Mouse (Mus musculus) adrenal gland, postnatal 36 days (tissue): Measurements from ENCODE around the gene Stpg3. TPM values are rescaled to one million over a fixed set of nuclear protein-coding genes. Genes with fewer than 3 reads are reported as not detected.
"Not testable (repeated sequence)": the region's sequence is repeated elsewhere in the genome, so short reads cannot be mapped to it uniquely, and the experiment has no call there.

Experiments used
- DNase-seq, 2 experiments: peaks; one replicate each; pipeline ENCODE4 v3.0.0; 2021; ENCODE audit warnings: mixed read lengths in 1 of 2
- long read RNA-seq, 2 experiments: library from polyadenylated mRNA; stranded (forward); transcript quantifications; one replicate each; pipeline ENCODE4 v2.0.0; 2021; ENCODE audit warnings: borderline sequencing depth in 2 of 2
- total RNA-seq, 2 experiments: library from RNA; stranded (reverse); gene quantifications; 2 replicates each; pipeline ENCODE4 v1.2.3; 2021

The Stpg3 gene
- total RNA-seq = not detected
- long read RNA-seq, experiment 1 = 0 reads
- long read RNA-seq, experiment 2 = 0 reads

- DNase-seq = no peak
These were observed at the start of gene Stpg3 for GRCm38 (mm10) chr2:25214444-25214843. TSS of gene Stpg3 (minus strand) at chr2:25214637.

DNA sequence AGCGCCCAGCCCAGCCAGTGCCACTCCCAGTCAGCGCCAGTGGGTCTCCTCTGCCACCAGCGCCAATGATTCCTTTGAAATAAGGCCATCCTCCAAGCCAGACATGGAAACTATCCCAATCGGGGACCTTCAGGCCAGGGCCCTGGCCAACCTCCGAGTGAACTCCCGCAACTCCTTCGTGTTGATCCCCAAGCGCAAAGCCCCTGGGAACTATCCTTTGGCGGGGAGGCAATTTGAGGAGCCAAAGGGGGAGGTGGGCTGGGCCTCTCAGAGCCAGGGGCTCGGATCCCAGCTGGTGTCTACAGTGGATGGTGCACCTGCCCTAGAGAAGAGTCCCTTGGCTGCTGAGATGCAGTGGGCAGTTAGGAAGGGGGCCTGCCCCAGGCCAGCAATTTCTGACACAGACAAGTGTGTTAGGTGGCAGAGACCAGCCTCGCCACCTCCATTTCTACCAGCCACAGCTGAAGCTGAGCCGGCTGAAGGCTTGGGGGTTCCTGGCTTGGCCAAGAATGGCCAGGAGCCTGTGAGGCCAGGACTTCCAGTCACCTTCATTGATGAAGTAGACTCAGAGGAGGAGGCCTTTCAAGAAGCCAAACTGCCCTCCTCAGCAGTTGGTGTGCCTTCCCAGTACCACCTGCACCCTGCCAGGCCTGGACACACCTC lies 49.3 kb upstream of the Stpg3 start:
- no peak for DNase-seq

GRCm38 (mm10) chr2:25262795-25263622 lies 48.6 kb upstream of the Stpg3 start:
- DNase-seq = peak; percentile 51

GRCm38 (mm10) chr2:25262291-25262767 lies 47.9 kb upstream of the Stpg3 start, which contains the start of gene Tprn:
TSS of gene Tprn (plus strand) at chr2:25262618.
- DNase-seq = peak; percentile 98

DNA sequence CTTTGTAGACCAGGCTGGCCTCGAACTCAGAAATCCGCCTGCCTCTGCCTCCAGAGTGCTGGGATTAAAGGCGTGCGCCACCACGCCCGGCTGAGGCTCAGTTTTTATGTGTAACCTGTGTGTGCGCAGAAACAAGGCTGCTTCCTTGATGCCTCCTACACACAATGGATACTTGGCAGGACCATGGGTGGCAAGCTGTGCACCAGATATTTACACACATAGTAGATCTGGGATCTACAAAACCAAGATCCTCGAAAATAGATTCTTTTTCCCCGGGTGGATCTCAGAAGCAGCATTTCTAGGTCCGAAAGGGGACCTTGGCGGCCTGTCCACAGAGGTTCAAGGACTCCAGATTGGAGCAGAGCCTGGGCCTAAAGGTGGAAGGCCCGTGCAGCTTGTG lies 47.4 kb upstream of the Stpg3 start:
- no peak for DNase-seq

DNA sequence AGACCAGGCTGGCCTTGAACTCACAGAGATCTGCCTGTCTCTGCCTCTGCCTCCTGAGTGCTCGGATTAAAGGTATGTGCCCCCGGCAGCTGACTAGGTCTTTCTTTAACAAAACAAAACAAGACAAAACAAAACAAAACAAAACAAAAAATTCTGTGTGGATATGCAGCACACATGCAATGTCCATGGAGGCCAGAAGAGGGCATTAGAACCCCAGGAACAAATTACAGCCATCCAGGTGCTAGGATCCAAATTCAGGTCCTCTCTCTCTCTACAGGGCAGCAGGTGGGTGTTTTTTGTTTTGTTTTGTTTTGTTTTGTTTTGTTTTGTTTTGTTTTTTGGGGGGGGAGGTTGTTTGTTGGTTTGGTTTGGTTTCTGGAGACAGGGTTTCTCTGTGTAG lies 44.5 kb upstream of the Stpg3 start:
- no peak for DNase-seq

GRCm38 (mm10) chr2:25257250-25257649 lies 42.8 kb upstream of the Stpg3 start:
- not testable (repeated sequence) for DNase-seq

- peak; percentile 36 to 56 for DNase-seq
These were observed 42.1 kb upstream of the Stpg3 start for GRCm38 (mm10) chr2:25256443-25257109.

DNA sequence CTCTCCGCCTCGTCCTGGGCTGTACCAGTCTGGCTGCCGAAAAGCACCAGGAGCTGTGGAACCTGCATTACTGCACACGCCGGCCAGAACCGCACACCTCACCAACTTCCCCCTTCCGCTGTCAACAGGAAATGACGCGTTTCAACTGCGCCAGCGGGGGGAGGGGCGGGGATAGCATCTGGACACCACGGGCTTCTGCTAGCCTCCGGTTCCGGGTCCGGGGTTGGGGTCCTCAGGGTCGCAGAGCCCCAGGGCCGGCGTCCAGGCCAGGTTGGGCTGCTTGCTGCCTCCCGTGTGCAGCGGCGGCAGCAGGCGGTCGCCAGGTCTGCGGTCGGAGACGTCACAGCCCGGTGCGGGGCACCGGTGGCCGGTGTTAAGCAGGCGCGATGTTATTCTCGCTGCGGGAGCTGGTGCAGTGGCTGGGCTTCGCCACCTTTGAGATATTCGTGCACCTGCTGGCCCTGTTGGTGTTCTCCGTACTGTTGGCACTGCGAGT lies 40.9 kb upstream of the Stpg3 start, which contains the start of gene Tmem203:
TSS of gene Tmem203 (plus strand) at position 156 of the 496 bp plus-strand sequence.
- peak; percentile 92 to 93 for DNase-seq

DNA sequence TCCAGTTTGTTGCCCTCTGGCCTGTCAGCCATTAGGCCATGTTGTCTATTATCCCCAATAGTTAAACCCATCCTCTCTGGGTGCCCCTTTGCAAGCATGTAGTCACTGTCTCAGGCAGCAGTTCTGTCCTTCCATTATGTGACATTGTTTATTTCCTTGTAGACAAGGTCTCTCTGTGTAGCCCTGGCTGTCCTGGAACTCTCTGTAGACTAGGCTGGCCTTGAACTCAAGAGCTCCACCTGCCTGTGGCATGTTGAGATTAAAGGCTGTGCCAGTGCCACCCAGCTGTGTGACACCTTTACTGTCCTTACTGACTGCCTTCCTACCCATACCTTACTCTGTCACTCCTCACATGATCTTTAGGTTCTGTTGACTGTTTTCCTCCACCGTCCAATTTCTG lies 37.9 kb upstream of the Stpg3 start:
- DNase-seq = peak; percentile 30 to 36

DNA sequence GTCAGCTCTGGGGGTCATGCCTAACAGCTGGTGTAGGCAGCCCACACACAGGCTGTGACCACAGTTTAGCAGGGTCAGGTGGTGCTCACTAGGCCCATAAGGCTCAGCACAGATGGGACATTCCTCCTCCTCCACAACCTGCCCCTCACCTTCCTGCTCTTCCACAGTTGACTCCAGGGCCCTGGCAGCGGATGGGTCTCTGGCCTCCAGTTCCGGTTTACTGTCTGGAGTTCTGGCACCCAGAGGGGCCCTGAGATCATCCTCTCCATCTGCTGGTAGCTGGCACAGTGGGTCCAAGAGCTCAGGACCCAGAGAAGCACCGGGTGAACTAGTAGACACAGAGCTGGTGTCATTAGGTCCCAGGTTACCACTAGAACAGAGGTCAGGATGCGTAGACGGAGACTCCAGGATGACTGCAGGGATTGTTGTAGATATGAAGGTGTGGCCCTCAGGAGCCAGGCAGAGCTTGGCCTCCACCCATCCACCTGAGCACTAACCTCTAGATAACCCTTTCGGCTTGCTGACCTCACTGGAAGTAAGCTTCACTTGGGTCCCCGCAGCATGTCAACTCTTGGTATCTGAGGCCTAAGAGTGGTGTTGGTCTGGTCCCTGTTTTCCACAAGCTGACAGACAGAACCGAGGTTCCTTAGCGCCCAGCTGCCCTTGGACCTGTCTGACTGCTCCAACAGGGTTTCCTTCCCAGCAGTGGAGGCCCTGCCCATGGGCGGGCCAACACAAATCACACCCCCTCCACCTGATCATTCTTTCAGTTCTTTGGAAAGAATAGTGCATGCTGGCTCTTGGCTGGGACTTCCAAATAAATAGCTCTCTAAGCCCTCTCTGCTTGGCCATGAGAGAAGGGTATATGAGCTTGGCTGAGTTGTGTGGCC lies 32.0 kb upstream of the Stpg3 start, which contains the start of gene AL732309.1:
TSS of gene AL732309.1 (minus strand) at position 681 of the 890 bp plus-strand sequence.
- DNase-seq = no peak

DNA sequence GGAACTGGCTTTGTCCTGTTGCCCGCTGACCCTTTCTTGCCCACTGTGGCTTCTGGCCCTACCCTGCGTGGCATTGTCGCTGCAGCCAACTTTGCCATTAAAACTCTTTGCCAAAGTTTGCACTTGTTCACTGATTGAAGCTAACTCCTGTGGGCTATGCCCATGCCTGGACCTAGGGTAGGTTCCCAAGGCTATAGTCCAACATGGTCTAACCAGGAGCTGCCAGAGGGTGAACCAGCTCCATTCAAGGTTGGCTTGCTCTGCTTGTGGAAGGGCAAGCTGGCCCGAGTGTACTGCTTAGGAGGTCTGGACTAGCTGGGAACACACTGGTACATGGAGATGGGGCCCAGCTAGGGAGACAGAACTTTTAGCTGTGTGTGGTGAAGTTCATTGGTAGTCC lies 29.7 kb upstream of the Stpg3 start:
- DNase-seq = no peak

- DNase-seq = no peak
These were observed 28.9 kb upstream of the Stpg3 start for GRCm38 (mm10) chr2:25243342-25243741.

- DNase-seq = peak in 1 of 2 experiments; percentile 25
These were observed 27.7 kb upstream of the Stpg3 start, which contains the start of the genes Rnf208 and Cysrt1 for GRCm38 (mm10) chr2:25242101-25242506. TSS of gene Rnf208 (plus strand) at chr2:25242255. TSS of gene Cysrt1 (minus strand) at chr2:25242452.

DNA sequence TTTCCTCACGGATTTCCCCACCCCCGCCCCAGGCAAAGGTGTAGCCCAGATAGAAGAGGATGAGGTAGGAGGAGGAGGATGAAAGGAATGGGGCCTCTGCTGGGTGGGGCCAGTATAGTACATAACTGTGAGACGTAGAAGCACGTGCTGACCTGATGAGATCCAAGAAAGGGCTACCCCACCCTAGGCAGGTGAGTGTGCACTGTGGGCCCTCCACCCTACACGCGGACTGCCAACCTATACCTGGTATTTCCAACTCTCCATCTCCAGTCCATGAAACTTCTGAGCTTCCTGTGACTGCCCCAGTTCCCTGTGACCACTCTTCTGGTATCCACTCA lies 27.0 kb upstream of the Stpg3 start:
- DNase-seq = no peak

- peak; percentile 83 to 86 for DNase-seq
These were observed 26.4 kb upstream of the Stpg3 start for GRCm38 (mm10) chr2:25240723-25241437.

DNA sequence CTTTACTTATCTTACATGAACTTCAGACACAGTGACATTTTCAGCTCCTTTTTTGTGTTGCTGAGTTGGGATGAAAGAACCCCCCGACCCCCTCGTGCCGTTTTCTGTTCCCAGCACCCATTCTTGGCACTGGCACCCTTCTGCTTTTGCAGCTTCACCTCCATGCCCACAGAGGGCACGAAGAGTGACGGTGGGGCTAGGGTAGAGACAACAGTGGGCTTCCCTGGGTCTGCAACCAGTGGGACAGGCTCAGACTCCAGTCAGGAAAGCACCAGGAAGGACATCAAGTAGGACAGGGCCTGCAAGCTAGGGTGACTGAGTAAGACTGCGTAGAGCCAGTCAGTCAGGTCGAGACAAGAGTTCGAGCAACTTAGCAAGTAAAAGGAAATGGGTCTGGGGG lies 25.9 kb upstream of the Stpg3 start:
- no peak for DNase-seq

DNA sequence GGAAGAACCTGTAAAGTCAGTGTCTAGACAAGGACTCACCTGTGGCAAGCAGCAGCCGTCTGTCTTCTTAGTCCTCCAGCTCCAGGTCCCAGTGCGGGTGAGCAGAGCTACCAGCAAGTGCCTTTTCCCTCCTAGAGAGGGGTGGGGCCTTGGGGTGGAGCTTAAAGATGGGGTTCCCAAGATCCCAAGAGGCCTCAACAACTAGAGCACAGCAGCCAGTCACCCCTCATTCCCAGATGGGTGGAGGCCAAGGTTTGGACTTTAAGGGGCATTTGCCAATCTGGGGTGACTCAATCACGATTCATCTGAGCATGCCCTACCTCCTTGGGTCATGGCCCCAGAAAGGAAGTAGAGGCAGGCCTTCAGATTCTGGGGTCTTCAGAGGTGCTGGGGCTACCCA lies 25.3 kb upstream of the Stpg3 start:
- no peak for DNase-seq

- no peak for DNase-seq
These were observed 23.7 kb upstream of the Stpg3 start for GRCm38 (mm10) chr2:25238106-25238505.

DNA sequence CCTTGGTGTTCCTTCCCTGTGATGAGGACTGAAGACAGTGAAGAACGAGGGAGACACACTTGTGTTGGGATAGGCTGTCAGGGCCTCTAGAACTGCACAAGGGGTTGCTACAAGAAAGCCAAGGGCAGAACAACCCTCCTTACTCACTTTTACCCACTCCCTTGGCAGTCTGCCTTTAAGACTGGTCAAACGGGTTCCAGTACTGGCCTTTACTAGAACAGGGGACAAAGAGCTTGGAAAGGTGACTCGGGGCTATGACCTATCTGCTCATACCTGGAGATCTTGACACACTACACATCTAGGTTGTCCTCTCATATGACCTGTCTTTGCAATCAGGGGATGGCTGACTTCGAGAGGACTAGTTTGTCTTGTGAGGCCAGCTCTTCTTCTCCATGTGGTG lies 23.1 kb upstream of the Stpg3 start:
- no peak for DNase-seq
